Mouse (Mus musculus) liver, postnatal 0 days (tissue): ENCODE data around the gene Espn. TPM values are rescaled to one million over a fixed set of nuclear protein-coding genes. Genes with fewer than 3 reads are reported as not detected.
A peak's percentile ranks its signal among the peaks of the same experiment; 100 is the strongest.

ENCODE experiments used
- ATAC-seq: fragments of 200-750 bp; cut with Nextera tagmentation; 2 replicates; pipeline ENCODE4 v1.8.0; 2017; ENCODE audit warnings: mild to moderate bottlenecking, moderate library complexity
- DNase-seq: peaks from one replicate; pipeline ENCODE4 v3.0.0-alpha.2; 2016
- H3K27ac ChIP-seq: fragments of 300-500 bp; sonication (generic); 2 replicates; pipeline ENCODE4 v1.5.1; 2014; ENCODE audit warnings: antibody characterized with exemption, moderate library complexity, mild to moderate bottlenecking, low read depth
- H3K27me3 ChIP-seq: fragments of 300-500 bp; sonication (generic); 2 replicates; pipeline ENCODE4 v1.6.1; 2014; ENCODE audit warnings: low read length, control low read depth, mixed read lengths; ENCODE audit not compliant: insufficient read depth
- H3K36me3 ChIP-seq: fragments of 300-500 bp; sonication (generic); replicated peaks from 2 replicates; pipeline ENCODE4 v1.6.1; 2014; ENCODE audit warnings: mild to moderate bottlenecking, control low read depth, low read length, moderate library complexity, mixed read lengths; ENCODE audit not compliant: insufficient read depth
- H3K4me1 ChIP-seq: fragments of 300-500 bp; sonication (generic); 2 replicates; pipeline ENCODE4 v1.6.1; 2014; ENCODE audit warnings: antibody characterized with exemption, mild to moderate bottlenecking, control low read depth; ENCODE audit not compliant: insufficient read depth
- H3K4me2 ChIP-seq: fragments of 300-500 bp; sonication (generic); 2 replicates; pipeline ENCODE4 v1.6.1; 2014; ENCODE audit warnings: low read depth, mild to moderate bottlenecking, low read length, moderate library complexity, mixed read lengths
- H3K4me3 ChIP-seq: fragments of 300-500 bp; sonication (generic); 2 replicates; pipeline ENCODE4 v1.5.1; 2014; ENCODE audit warnings: low read depth, low read length
- H3K9ac ChIP-seq: fragments of 300-500 bp; sonication (generic); replicated peaks from 2 replicates; pipeline ENCODE4 v1.6.1; 2014; ENCODE audit warnings: mild to moderate bottlenecking, moderate library complexity
- H3K9me3 ChIP-seq: fragments of 300-500 bp; sonication (generic); 2 replicates; pipeline ENCODE4 v1.6.1; 2016; ENCODE audit warnings: mild to moderate bottlenecking, control low read depth, low read length, mixed read lengths
- CTCF ChIP-seq: sonication (generic); IDR thresholded peaks from 2 replicates; pipeline ENCODE4 v1.5.1; 2016; ENCODE audit warnings: antibody characterized with exemption, low read depth
- EP300 ChIP-seq: IDR thresholded peaks from 2 replicates; pipeline ENCODE4 v1.6.1; 2016; ENCODE audit warnings: antibody characterized with exemption, low read depth, mild to moderate bottlenecking
- WGBS: fragments of 180-500 bp; shearing (Covaris S2); extraction: QIAGEN DNeasy Blood & Tissue Kit; methylation state at CpG from one replicate; pipeline ENCODE4 v1.1.7; 2014; ENCODE audit not compliant: insufficient replicate concordance; 5-methylcytosine and 5-hydroxymethylcytosine counted together
- polyA plus RNA-seq: library from polyadenylated mRNA; unstranded; fragments of >200 nt; fragmentation: Nextera tagmentation; extraction: Ambion mirVana; gene quantifications from 2 replicates; pipeline ENCODE4 v1.2.1, GENCODE M21; 2015

The Espn gene
- polyA plus RNA-seq, 1 experiment from 2014 or later, result 1.8 TPM

- Histone ChIP-seq H3K4me2 (no peak overlapping the region), H3K27me3 (no peaks in the 10 kb centered on the region), H3K4me3 (no peak overlapping the region), H3K9ac (no peak overlapping the region), H3K36me3 (no peaks in the 10 kb centered on the region), H3K9me3 (no peaks in the 10 kb centered on the region), H3K27ac (no peak overlapping the region), H3K4me1 (peaks cover 22% of the 10 kb centered on the region)
- ATAC-seq (no peak), DNase-seq (no peak)
- TF ChIP-seq CTCF (no peak), EP300 (no peak)
- WGBS, result 85% methylated on average over 12 of the region's 12 CpGs
Observed at GRCm38 (mm10) chr4:152094233-152094632, 57.9 kb downstream of the Espn start.

- Histone ChIP-seq H3K27me3 (no peaks in the 10 kb centered on the region), H3K27ac (peak overlapping the region; percentile 59), H3K4me3 (0 out of 2 replicates have a peak overlapping the region, but pooled peaks have one; percentile 8), H3K9me3 (no peaks in the 10 kb centered on the region), H3K4me2 (peak overlapping the region; percentile 62), H3K9ac (peak overlapping the region; percentile 60), H3K36me3 (no peaks in the 10 kb centered on the region), H3K4me1 (peaks cover 30% of the 10 kb centered on the region)
- DNase-seq (peak; percentile 72), ATAC-seq (peak; percentile 86)
- no peak for TF ChIP-seq CTCF
- no peak for TF ChIP-seq EP300
- WGBS, result 48% methylated on average over 8 of the region's 8 CpGs
Observed at GRCm38 (mm10) chr4:152092751-152093293, 59.3 kb downstream of the Espn start.

GRCm38 (mm10) chr4:152090191-152090590, 62.0 kb downstream of the Espn start:
- 74% methylated on average over 9 of the region's 9 CpGs for WGBS
- no peaks in the 10 kb centered on the region for H3K9me3 ChIP-seq
- H3K9ac ChIP-seq, result no peak overlapping the region
- ATAC-seq (no peak), DNase-seq (no peak)
- 0 out of 2 replicates have a peak, but pooled peaks cover 4% of the 10 kb centered on the region for H3K27me3 ChIP-seq
- no peak overlapping the region for H3K27ac ChIP-seq
- H3K36me3 ChIP-seq, result no peaks in the 10 kb centered on the region
- H3K4me2 ChIP-seq, result no peak overlapping the region
- no peak for TF ChIP-seq EP300
- TF ChIP-seq CTCF, result no peak
- no peak overlapping the region for H3K4me3 ChIP-seq
- peaks cover 31% of the 10 kb centered on the region for H3K4me1 ChIP-seq

GRCm38 (mm10) chr4:152088556-152089120, 63.5 kb downstream of the Espn start:
- H3K36me3 ChIP-seq, result no peaks in the 10 kb centered on the region
- H3K27ac ChIP-seq, result no peak overlapping the region
- TF ChIP-seq CTCF (no peak), EP300 (no peak)
- no peak overlapping the region for H3K4me2 ChIP-seq
- DNase-seq, result no peak
- 63% methylated on average over 8 of the region's 8 CpGs for WGBS
- ATAC-seq, result no peak
- H3K4me3 ChIP-seq, result no peak overlapping the region
- 0 out of 2 replicates have a peak, but pooled peaks cover 4% of the 10 kb centered on the region for H3K27me3 ChIP-seq
- no peaks in the 10 kb centered on the region for H3K9me3 ChIP-seq
- H3K9ac ChIP-seq, result no peak overlapping the region
- H3K4me1 ChIP-seq, result peaks cover 31% of the 10 kb centered on the region

- Histone ChIP-seq H3K9me3 (no peaks in the 10 kb centered on the region), H3K4me3 (0 out of 2 replicates have a peak overlapping the region, but pooled peaks have one; percentile 73), H3K9ac (no peak overlapping the region), H3K4me2 (peak overlapping the region; percentile 97), H3K27ac (no peak overlapping the region), H3K36me3 (no peaks in the 10 kb centered on the region), H3K27me3 (0 out of 2 replicates have a peak, but pooled peaks cover 4% of the 10 kb centered on the region), H3K4me1 (peaks cover 29% of the 10 kb centered on the region)
- WGBS, result 38% methylated on average over 4 of the region's 4 CpGs
- DNase-seq (no peak), ATAC-seq (no peak)
- TF ChIP-seq CTCF (no peak), EP300 (no peak)
Observed at GRCm38 (mm10) chr4:152088133-152088532, 64.0 kb downstream of the Espn start.

- TF ChIP-seq CTCF (no peak), EP300 (no peak)
- Histone ChIP-seq H3K4me1 (peaks cover 23% of the 10 kb centered on the region), H3K4me2 (peak overlapping the region; percentile 97), H3K4me3 (peak overlapping the region; percentile 73), H3K27ac (no peak overlapping the region), H3K36me3 (no peaks in the 10 kb centered on the region), H3K9ac (peak overlapping the region; percentile 73), H3K9me3 (no peaks in the 10 kb centered on the region), H3K27me3 (0 out of 2 replicates have a peak, but pooled peaks cover 4% of the 10 kb centered on the region)
- DNase-seq (no peak), ATAC-seq (no peak)
- WGBS, result 3% methylated on average over 12 of the region's 12 CpGs
Observed at GRCm38 (mm10) chr4:152087211-152088081, 64.7 kb downstream of the Espn start.
